Mouse (Mus musculus) megakaryocyte, embryonic 14.5 days (primary cell): ENCODE data around the gene Fam217a. TPM values are rescaled to one million over a fixed set of nuclear protein-coding genes. Genes with fewer than 3 reads are reported as not detected.
"Not testable (repeated sequence)": the region's sequence is repeated elsewhere in the genome, so short reads cannot be mapped to it uniquely, and the experiment has no call there.

Experiments
- H3K27me3 ChIP-seq: replicated peaks from 2 replicates; pipeline ENCODE3; 2012; ENCODE audit warnings: inconsistent platforms
- H3K36me3 ChIP-seq: replicated peaks from 2 replicates; pipeline ENCODE3; 2012; ENCODE audit warnings: low read length, inconsistent platforms, mixed read lengths
- H3K4me1 ChIP-seq: 2 replicates; pipeline ENCODE4 v1.6.1; 2012; ENCODE audit warnings: inconsistent platforms
- H3K4me3 ChIP-seq: replicated peaks from 2 replicates; pipeline ENCODE3; 2012; ENCODE audit warnings: moderate library complexity, mild to moderate bottlenecking, inconsistent platforms
- H3K9me3 ChIP-seq: 2 replicates; pipeline ENCODE4 v1.6.1; 2012; ENCODE audit warnings: inconsistent platforms
- FLI1 ChIP-seq: IDR thresholded peaks from 2 replicates; pipeline ENCODE4 v1.6.1; 2012; ENCODE audit warnings: low read length, inconsistent platforms, mixed read lengths
- GATA1 ChIP-seq: IDR thresholded peaks from 3 replicates; pipeline ENCODE4 v1.6.1; 2012; ENCODE audit warnings: mixed read lengths, low read length, inconsistent platforms, borderline replicate concordance
- polyA plus RNA-seq: library from polyadenylated mRNA; stranded (reverse); fragments of >175 nt; gene quantifications from 2 replicates; pipeline ENCODE4 v1.2.3, GENCODE M21; 2012; ENCODE audit warnings: low replicate concordance; ENCODE audit not compliant: insufficient read depth

The Fam217a gene
- not detected in 2 replicates for polyA plus RNA-seq

- H3K4me1 ChIP-seq: no peaks in the 10 kb centered on the region
- TF ChIP-seq FLI1 (no peak), GATA1 (no peak)
- H3K4me3 ChIP-seq: no peak within 1 kb of the TSS
- H3K9me3 ChIP-seq: no peaks in the 10 kb centered on the region
- H3K36me3 ChIP-seq: no peaks in the 10 kb centered on the region
- H3K27me3 ChIP-seq: peaks cover 2% of the 10 kb centered on the region
Observed at GRCm38 (mm10) chr13:34924210-34924609, at the start of gene Fam217a, which contains the start of gene 4933417A18Rik. Gene Fam217a (minus strand): TSS chr13:34924310. Gene 4933417A18Rik (plus strand): TSS chr13:34924409.

GRCm38 (mm10) chr13:34973770-34974169 lies 49.7 kb upstream of the Fam217a start:
- H3K9me3 ChIP-seq: no peaks in the 10 kb centered on the region
- H3K36me3 ChIP-seq: peaks cover 25% of the 10 kb centered on the region
- TF ChIP-seq FLI1: no peak
- no peak for TF ChIP-seq GATA1
- peaks cover 5% of the 10 kb centered on the region for H3K27me3 ChIP-seq
- no peak overlapping the region for H3K4me3 ChIP-seq
- H3K4me1 ChIP-seq: peaks cover 6% of the 10 kb centered on the region

GRCm38 (mm10) chr13:34973149-34973548 lies 49.0 kb upstream of the Fam217a start:
- peaks cover 6% of the 10 kb centered on the region for H3K4me1 ChIP-seq
- no peak overlapping the region for H3K4me3 ChIP-seq
- peaks cover 5% of the 10 kb centered on the region for H3K27me3 ChIP-seq
- H3K36me3 ChIP-seq: peaks cover 19% of the 10 kb centered on the region
- no peak for TF ChIP-seq FLI1
- TF ChIP-seq GATA1: no peak
- H3K9me3 ChIP-seq: no peaks in the 10 kb centered on the region

- not testable (repeated sequence) for H3K27me3 ChIP-seq, H3K9me3 ChIP-seq
Observed at GRCm38 (mm10) chr13:34972456-34972855, 48.3 kb upstream of the Fam217a start.

GRCm38 (mm10) chr13:34965647-34966046 lies 41.5 kb upstream of the Fam217a start:
- not testable (repeated sequence) for H3K9me3 ChIP-seq, H3K36me3 ChIP-seq, H3K4me3 ChIP-seq
- Histone ChIP-seq H3K4me1 (peaks cover 19% of the 10 kb centered on the region), H3K27me3 (peaks cover 39% of the 10 kb centered on the region)

More at GRCm38 (mm10) chr13:34972456-34972855, 48.3 kb upstream of the Fam217a start:
- H3K36me3 ChIP-seq: peaks cover 12% of the 10 kb centered on the region
- H3K4me3 ChIP-seq, H3K4me1 ChIP-seq: not testable (repeated sequence)

- H3K27me3 ChIP-seq: peaks cover 39% of the 10 kb centered on the region
- H3K4me3 ChIP-seq: peak overlapping the region; percentile 86
- TF ChIP-seq FLI1: no peak
- no peak for TF ChIP-seq GATA1
- peaks cover 19% of the 10 kb centered on the region for H3K4me1 ChIP-seq
- H3K36me3 ChIP-seq: no peaks in the 10 kb centered on the region
- no peaks in the 10 kb centered on the region for H3K9me3 ChIP-seq
Observed at GRCm38 (mm10) chr13:34964866-34965265, 40.8 kb upstream of the Fam217a start.

- Histone ChIP-seq H3K9me3 (no peaks in the 10 kb centered on the region), H3K36me3 (no peaks in the 10 kb centered on the region), H3K27me3 (peaks cover 39% of the 10 kb centered on the region), H3K4me3 (peak overlapping the region; percentile 86), H3K4me1 (peaks cover 19% of the 10 kb centered on the region)
- TF ChIP-seq FLI1 (no peak), GATA1 (no peak)
Observed at GRCm38 (mm10) chr13:34964419-34964818, 40.3 kb upstream of the Fam217a start.

GRCm38 (mm10) chr13:34963511-34964397 lies 39.6 kb upstream of the Fam217a start, which contains the start of gene Eci3:
Gene Eci3 (minus strand): TSS chr13:34963810.
- no peak for TF ChIP-seq FLI1
- TF ChIP-seq GATA1: no peak
- H3K4me1 ChIP-seq: peaks cover 19% of the 10 kb centered on the region
- no peaks in the 10 kb centered on the region for H3K36me3 ChIP-seq
- H3K9me3 ChIP-seq: no peaks in the 10 kb centered on the region
- peaks cover 37% of the 10 kb centered on the region for H3K27me3 ChIP-seq
- H3K4me3 ChIP-seq: peak within 1 kb of the TSS; percentile 86

GRCm38 (mm10) chr13:34960996-34961770 lies 37.1 kb upstream of the Fam217a start:
- H3K36me3 ChIP-seq: no peaks in the 10 kb centered on the region
- H3K4me3 ChIP-seq: no peak overlapping the region
- peaks cover 8% of the 10 kb centered on the region for H3K9me3 ChIP-seq
- peaks cover 37% of the 10 kb centered on the region for H3K27me3 ChIP-seq
- H3K4me1 ChIP-seq: peaks cover 19% of the 10 kb centered on the region
- TF ChIP-seq GATA1 (no peak), FLI1 (no peak)

- not testable (repeated sequence) for H3K36me3 ChIP-seq, H3K9me3 ChIP-seq, H3K4me1 ChIP-seq, H3K4me3 ChIP-seq
- peaks cover 16% of the 10 kb centered on the region for H3K27me3 ChIP-seq
Observed at GRCm38 (mm10) chr13:34958158-34958557, 34.0 kb upstream of the Fam217a start.
